Mouse (Mus musculus) megakaryocyte, embryonic 14.5 days (primary cell): Measurements from ENCODE around the gene Shisa7.

Source experiments
- FLI1 ChIP-seq: IDR thresholded peaks from 2 replicates; pipeline ENCODE4 v1.6.1; 2012; ENCODE audit warnings: low read length, inconsistent platforms, mixed read lengths
- GATA1 ChIP-seq: IDR thresholded peaks from 3 replicates; pipeline ENCODE4 v1.6.1; 2012; ENCODE audit warnings: mixed read lengths, low read length, inconsistent platforms, borderline replicate concordance

DNA sequence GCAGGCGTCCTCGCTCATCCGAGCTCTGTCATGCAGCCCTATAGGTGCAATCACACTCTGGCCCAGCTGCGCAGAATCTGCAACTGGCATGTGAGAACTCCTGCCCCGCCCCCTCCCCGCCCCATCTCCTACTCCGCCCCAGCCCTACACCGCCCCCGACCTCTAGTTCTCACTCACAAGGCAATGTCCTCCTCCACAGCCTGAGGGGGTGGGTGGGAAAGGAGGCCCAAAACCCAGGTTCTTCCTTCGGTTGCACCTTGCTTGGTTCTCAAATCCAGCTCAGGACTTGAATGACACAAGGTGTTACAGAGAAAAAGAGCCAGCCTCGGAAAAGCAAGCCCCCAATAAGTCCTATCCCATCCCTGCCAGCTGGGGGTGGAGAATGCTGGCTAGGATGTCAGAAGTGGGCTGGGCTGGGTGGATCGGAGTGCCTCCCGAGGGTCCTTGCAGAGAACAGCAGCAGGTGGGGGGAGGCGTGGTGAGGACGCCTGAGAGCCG is 1.8 kb downstream of the Shisa7 start:
- TF ChIP-seq GATA1, result no peak
- TF ChIP-seq FLI1, result no peak
